Mouse (Mus musculus): ENCODE results near the gene Nexn.

- TF ChIP-seq CTCF (conservative IDR thresholded peaks at IDR 0.05; ENCODE audit: insufficient read depth, insufficient read length, low read depth, low read length) (no peak), POLR2A (IDR thresholded peaks at IDR 0.05; ENCODE audit: low read depth, low read length) (no peak)
These were observed 56.8 kb downstream of the Nexn start for GRCm38 (mm10) chr3:152209177-152209966.

All from kidney, adult 2 months (tissue).